Mouse (Mus musculus) testis, postnatal 14 days (tissue): ENCODE measurements at regions not wholly inside any gene's neighbourhood (a gene's known extent, or its start where the extent isn't known, plus 50 kb on each side); places are given as distances from the start of the nearest gene placed in this dataset.
A peak's percentile ranks its signal among the peaks of the same experiment; 100 is the strongest.

Experiments
- DNase-seq: peaks from one replicate; pipeline ENCODE4 v3.0.0; 2021; ENCODE audit warnings: low spot score

DNA sequence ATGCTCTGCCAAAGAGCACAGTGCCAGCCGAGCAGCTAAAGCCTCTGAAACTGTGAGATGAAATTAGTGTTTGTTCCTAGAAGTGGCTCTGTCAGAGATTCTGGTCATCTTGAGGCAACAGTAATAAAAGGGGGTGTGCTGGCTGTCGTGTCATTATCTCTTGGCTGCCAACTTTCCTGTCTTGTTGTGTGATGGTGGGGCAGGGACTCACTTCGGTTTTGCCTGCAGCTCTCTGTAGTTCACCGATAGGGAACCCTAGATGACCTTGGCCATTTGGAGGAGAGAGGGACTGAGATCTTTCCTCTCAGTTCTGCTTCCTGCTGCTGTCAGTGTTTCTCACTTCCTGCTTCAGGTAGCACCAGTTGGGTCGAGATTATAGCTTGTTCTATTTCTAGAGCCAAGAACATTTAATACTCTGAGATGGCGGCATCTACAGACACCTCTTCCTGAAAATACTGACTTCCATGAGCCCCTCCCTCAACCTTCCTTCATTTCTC is 159.8 kb upstream of the Kbtbd8 start:
- DNase-seq, result no peak

GRCm38 (mm10) chr6:94954580-94954979 is 162.5 kb upstream of the Kbtbd8 start:
- DNase-seq, result peak; percentile 24

GRCm38 (mm10) chr6:94953658-94954057 is 163.4 kb upstream of the Kbtbd8 start:
- no peak for DNase-seq

- no peak for DNase-seq
These were observed 164.9 kb upstream of the Kbtbd8 start for GRCm38 (mm10) chr6:94951971-94952768.

DNA sequence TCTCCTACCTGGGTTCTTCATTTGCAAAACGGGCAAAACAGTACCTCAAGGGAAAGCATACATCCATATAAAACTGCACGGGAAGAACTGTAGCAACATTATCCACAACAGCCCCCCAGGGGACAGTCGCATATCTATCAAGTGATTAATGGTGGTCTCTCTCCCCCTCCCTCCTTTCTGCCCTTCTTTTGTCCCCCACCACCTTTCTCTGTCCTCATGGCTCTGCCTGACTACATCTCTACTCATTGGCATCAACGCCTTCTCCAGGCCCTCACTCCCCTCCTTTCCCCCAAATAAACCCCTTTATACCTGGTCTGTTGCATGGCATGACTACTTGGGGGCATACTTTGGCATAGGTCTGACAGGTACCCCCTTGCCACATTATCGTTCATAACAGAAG is 166.1 kb upstream of the Kbtbd8 start:
- no peak for DNase-seq

- DNase-seq, result no peak
These were observed 166.7 kb upstream of the Kbtbd8 start for GRCm38 (mm10) chr6:94950319-94950718.

DNA sequence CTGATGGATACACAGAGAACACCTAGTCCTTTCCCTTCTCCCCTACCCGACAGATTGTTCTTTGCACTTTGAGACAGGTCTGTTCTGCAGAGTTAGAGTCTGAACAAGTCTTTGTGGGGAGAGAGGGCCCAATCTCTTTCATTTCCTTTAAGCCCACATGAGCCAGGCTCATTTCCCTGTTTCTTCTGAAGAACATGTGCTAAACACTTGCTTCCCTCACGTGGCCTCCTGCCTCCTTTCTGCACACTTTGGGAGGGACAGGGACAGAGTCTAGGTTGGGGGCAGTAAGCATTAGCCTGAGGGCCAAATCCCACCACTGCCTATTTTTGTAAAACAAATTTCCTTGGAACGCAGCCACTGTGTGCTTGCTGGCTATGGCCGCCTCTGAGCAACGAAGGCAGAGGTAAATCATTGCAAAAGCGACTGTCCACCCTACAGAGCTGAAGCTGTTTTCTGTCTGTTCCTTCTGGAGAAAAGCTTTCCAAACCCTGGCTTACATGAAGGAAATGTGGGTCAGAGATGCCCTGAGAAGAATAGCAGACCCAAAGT is 170.6 kb upstream of the Kbtbd8 start:
- no peak for DNase-seq

DNA sequence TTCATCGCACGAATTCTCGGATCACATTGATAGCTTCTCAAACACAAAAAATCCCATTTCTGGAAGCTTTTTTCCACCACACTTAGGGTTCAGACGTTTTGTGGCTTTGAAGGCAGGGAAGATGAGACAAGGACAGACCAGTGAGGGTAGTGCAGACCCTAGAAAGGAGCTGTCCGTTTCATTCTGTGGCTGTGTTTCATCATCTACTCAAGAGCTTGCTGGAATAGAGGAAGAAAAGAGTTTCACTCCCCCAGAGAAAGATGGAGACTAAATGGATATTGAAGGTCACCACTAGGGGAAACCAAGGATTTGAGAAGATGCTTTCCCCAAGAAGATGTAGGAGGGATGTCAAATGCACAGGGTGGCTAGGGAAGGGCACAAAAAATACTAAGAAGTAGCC is 171.3 kb upstream of the Kbtbd8 start:
- no peak for DNase-seq

DNA sequence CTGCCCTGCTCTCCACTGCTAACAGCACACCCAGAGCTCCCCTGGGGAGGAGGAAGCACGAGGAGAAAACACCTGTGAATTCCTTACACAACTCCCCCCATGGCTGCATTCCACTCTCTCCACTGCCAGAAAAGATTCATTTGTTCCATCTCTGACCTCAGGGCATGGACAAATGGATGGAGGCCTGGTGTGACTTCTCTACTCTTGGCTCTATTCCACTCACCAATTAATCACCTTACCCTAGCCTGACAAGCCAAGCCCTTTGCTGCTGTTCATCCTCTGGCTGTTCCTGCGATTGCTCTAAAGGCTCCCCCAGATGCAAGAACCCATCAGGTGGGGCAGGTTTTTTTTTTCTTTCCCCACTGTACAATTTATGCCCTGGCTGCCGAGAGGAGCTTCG is 172.8 kb upstream of the Kbtbd8 start:
- DNase-seq, result no peak

GRCm38 (mm10) chr6:94938949-94939348 is 178.1 kb upstream of the Kbtbd8 start:
- DNase-seq, result no peak

GRCm38 (mm10) chr6:94936206-94936605 is 180.8 kb upstream of the Kbtbd8 start:
- no peak for DNase-seq

DNA sequence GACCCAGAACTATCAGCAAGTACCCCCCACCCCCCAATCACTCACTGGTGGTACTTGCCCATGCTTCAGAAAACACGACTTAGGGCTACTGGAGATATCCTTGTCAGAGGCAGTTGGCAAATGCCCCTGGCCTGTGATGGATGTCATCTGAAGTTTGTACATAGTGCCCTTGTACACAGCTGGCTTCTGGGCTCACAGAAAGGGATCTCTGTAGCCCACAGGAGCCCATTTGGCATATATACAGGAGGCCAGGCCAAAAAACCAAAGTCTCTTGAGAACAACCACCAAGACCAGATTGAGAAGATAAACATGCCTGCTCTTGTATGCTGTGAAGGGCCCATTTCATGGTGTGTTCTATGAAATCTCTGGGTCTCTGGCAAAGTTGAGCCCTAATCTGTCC is 181.3 kb upstream of the Kbtbd8 start:
- no peak for DNase-seq

GRCm38 (mm10) chr6:94927811-94928210 is 189.2 kb upstream of the Kbtbd8 start:
- DNase-seq, result no peak

DNA sequence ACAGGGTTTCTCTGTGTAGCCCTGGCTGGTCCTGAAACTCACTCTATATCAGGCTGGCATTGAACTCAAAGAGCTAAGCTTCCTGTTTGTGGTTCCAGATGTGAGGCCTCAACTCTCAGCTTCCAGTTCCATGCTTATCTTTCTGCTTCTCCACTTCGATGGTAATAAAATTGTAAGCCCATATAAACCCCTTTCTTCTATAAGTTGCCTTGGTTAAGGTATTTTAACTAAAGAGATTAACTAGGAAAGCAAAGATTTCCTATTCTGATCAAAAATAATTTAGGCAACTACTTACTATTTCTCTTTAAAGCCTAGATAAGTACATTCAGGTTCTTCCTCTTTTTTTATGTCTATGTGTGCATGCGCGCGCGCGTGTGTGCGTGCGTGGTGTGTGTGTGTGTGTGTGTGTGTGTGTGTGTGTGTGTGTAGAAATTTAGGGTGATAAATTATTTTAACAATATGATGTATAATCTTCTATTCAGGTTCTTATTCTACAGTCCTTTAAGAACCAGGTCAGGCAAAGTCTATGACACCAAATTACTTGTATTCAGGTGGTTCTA is 190.3 kb upstream of the Kbtbd8 start:
- DNase-seq, result no peak

DNA sequence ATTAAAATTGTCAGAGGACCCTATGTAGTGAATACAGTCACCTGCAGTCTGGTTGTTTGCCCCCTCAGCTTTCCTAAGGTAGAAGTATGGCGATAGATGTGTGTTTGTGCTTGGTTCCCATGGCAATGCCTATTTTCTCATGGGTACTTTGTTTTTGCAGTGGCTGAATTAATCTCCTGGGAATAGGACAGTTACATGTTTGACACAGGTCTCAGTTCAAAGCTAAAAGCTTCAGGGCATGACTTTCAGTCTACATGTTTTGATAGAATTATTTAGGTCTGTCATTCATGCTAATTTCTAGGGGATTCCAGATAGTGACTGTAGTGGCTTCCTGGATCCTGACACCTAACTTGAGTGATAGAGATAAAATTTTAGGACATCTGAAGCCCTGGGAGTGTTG is 191.6 kb upstream of the Kbtbd8 start:
- DNase-seq, result no peak

DNA sequence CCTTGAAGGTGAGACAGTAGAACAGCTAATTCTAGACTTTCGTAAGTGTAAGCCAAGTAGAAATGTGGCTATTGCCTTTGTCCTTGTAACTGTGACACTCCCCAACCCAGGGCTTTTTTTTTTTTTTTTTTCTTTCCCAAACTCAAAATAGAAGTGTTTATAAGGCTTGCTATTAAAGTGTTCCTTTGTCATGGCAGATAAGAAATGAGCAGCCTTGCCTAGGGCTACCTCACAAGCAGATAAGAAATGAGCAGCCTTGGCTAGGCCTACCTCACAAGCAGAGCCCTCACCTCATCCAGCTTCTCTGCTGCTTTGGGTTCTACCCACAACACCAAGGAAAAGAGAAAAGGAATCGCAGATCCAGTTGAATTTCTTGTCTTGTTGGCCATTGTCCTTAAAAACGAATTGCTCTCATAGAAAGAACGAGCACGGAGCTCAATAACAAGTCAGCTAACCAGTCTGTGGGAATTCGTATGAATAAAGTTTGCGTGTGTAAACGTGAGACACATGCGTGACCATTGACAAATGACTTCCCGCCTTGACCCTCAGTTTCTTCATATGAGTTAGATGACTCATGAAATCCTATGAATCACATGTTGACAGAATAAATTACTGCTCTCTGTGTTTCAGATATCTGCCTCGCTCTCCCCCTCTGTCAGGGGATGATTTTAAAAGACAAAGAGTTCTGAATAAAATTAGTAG is 192.6 kb upstream of the Kbtbd8 start:
- DNase-seq, result peak; percentile 10

- DNase-seq, result no peak
These were observed 195.3 kb upstream of the Kbtbd8 start for GRCm38 (mm10) chr6:94921741-94922140.

GRCm38 (mm10) chr6:94920770-94921169 is 196.3 kb upstream of the Kbtbd8 start:
- DNase-seq, result no peak

- DNase-seq, result no peak
These were observed 197.8 kb upstream of the Kbtbd8 start for GRCm38 (mm10) chr6:94919194-94919743.

DNA sequence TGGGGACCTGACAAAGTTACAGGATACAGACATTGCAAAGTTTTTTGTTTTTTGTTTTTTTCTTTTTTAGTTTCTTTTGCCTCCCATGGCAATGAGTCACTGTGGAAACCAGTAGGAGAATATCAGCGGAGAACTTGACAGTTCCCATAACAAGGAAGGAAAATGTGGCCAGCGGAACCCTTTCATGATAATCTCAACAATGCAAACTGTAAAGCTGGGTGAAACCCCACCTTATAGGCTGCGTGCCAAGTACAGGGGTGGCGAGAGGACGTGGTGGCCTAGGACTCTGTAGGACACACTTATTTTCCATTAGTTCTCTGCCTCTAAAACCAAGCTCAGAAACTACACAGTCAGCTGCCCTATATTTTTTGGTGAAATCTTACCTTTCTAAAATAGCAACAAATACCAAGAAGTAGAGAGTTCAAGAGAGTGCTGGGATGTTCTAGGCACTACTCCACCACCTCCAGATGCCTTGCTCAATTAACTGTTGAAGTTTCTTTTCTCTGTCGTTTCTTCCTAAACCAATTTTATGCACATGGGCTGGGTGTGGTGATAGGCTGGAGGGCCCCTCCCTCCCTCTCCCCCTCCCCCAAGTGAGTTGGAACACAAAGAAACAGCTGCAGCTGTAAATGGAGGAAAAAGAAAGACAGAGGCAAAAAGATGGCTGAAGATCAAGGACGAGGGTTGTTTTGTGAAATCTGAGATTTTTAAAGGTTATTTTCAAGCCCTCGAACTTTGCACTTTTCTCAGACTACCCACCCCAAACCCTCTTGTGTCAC is 201.0 kb upstream of the Kbtbd8 start:
- no peak for DNase-seq

DNA sequence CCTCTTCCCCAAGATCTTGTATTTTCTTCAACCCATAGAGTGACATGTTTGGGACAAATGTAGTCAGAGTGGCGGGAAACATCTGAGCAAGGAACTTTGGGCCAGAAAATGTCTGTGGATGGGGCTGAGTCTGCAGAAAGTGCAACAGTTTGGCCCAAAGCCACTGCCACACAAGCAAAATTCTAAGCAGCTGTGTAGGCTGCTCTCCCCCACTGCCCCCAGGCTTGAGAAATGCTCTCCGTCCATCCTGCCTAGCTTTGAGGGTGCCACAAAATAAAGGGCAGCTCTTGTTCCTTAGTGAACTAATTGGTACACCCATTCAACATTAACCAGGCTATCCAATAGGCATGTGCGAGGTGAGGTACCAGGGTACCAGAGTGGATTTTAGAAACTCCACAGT is 205.2 kb upstream of the Kbtbd8 start:
- DNase-seq, result no peak

GRCm38 (mm10) chr6:94911374-94911773 is 205.7 kb upstream of the Kbtbd8 start:
- no peak for DNase-seq
